Mouse (Mus musculus): Measurements from ENCODE around the gene H2bfm. TPM values are rescaled to one million over a fixed set of nuclear protein-coding genes. Genes with fewer than 3 reads are reported as not detected.

The H2bfm gene
- polyA plus RNA-seq, 1 experiment from 2014 or later: not detected

Other genes starting within 250 kb of the H2bfm start
- 11.5 and 12.1 TPM in 2 replicates for gene Tceal1, start 219.3 kb upstream of the H2bfm start, polyA plus RNA-seq (2015; fragmentation: Nextera tagmentation; extraction: Ambion mirVana)
- 549 and 553 TPM in 2 replicates for gene Morf4l2, start 183.6 kb upstream of the H2bfm start, polyA plus RNA-seq (2015; fragmentation: Nextera tagmentation; extraction: Ambion mirVana)
- gene Glra4, start 147.2 kb upstream of the H2bfm start, polyA plus RNA-seq (2015; fragmentation: Nextera tagmentation; extraction: Ambion mirVana): 0.10 TPM in 1 of 2 replicates, not detected in the other
- gene Plp1, start 104.7 kb upstream of the H2bfm start, polyA plus RNA-seq (2015; fragmentation: Nextera tagmentation; extraction: Ambion mirVana): 2.4 and 3.6 TPM in 2 replicates
- gene Rab9b, start 58.6 kb upstream of the H2bfm start, polyA plus RNA-seq (2015; fragmentation: Nextera tagmentation; extraction: Ambion mirVana): 0.08 and 0.14 TPM in 2 replicates
- 30.5 and 33.3 TPM in 2 replicates for gene Tmsb15b2, start 48.2 kb downstream of the H2bfm start, polyA plus RNA-seq (2015; fragmentation: Nextera tagmentation; extraction: Ambion mirVana)
- 2.9 and 3.5 TPM in 2 replicates for gene Tmsb15l, start 49.5 kb downstream of the H2bfm start, polyA plus RNA-seq (2015; fragmentation: Nextera tagmentation; extraction: Ambion mirVana)
- 19.0 and 22.2 TPM in 2 replicates for gene Tmsb15b1, start 49.5 kb downstream of the H2bfm start, polyA plus RNA-seq (2015; fragmentation: Nextera tagmentation; extraction: Ambion mirVana)
- gene Zcchc18, start 65.8 kb downstream of the H2bfm start, polyA plus RNA-seq (2015; fragmentation: Nextera tagmentation; extraction: Ambion mirVana): 11.0 and 11.4 TPM in 2 replicates
- 12.1 and 14.6 TPM in 2 replicates for gene Slc25a53, start 111.0 kb downstream of the H2bfm start, polyA plus RNA-seq (2015; fragmentation: Nextera tagmentation; extraction: Ambion mirVana)
- 10.9 and 11.2 TPM in 2 replicates for gene Fam199x, start 122.3 kb downstream of the H2bfm start, polyA plus RNA-seq (2015; fragmentation: Nextera tagmentation; extraction: Ambion mirVana)
- gene Esx1, start 194.8 kb downstream of the H2bfm start, polyA plus RNA-seq (2015; fragmentation: Nextera tagmentation; extraction: Ambion mirVana): not detected in 2 replicates